Mouse (Mus musculus): ENCODE data around the gene Arhgap20. TPM values are rescaled to one million over a fixed set of nuclear protein-coding genes. Genes with fewer than 3 reads are reported as not detected.

The Arhgap20 gene
- polyA plus RNA-seq, 1 experiment from 2014 or later = 0.09 TPM

- Histone ChIP-seq H3K36me3 (ENCODE audit: control insufficient read depth, insufficient read depth) (no peaks in the 10 kb centered on the region), H3K9ac (ENCODE audit: low read depth, low read length) (peak overlapping the region; percentile 3; the same call in 1 of the 2 replicates), H3K4me3 (ENCODE audit: low read depth, low read length) (peak overlapping the region; percentile 59), H3K4me2 (ENCODE audit: low read depth, low read length) (peak overlapping the region; percentile 75), H3K27me3 (ENCODE audit: control insufficient read depth, insufficient read depth, low read depth, low read length) (peaks cover 51% of the 10 kb centered on the region), H3K4me1 (ENCODE audit: control insufficient read depth, low read depth, low read length) (peaks cover 7% of the 10 kb centered on the region), H3K9me3 (replicated peaks; ENCODE audit: control insufficient read depth, low read length) (no peaks in the 10 kb centered on the region), H3K27ac (ENCODE audit: low read length) (no peak overlapping the region)
- peak; percentile 22; the same call in 1 of the 2 replicates for ATAC-seq (ENCODE audit: low read depth)
- 7% methylated on average over 12 of the region's 12 CpGs for WGBS (ENCODE audit: insufficient replicate concordance)
These were observed 879 bp upstream of the Arhgap20 start for GRCm38 (mm10) chr9:51764041-51764875.

DNA sequence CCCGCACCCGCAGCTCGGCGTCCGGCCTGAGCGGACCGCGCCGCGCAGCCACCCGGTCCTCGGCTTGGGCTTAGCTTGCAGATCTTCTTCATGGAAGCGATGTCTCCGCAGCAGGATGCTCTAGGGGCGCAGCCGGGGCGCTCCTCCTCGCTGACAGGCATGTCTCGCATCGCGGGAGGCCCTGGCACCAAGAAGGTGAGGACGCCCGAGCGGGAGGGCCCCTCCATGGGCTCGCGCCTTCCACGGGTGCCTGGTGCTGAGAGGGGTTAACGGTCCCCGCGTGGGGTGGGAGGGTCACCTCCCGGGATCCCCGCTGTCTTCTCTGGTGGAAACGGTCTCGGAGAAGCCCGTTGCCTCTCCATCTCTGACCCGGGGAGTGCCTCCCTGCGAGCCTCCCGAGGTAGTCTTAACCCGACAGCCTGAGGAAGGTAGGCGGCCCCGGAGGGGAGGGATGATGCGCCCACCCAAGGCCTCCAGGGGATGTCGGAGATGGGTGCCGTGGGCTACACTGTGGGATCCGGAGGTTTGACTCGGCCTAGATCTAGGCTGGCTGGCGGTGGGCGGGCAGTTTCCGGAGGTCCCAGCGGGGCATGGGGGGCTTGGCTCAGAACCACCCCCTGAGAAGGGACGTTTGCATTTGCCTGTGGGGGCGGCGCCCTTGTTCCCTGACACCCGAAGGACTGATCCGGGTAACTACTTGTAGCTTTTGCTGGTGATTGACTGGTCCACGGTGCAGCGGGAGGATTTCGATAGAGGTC is 459 bp downstream of the Arhgap20 start:
- no peaks in the 10 kb centered on the region for H3K36me3 ChIP-seq (ENCODE audit: control insufficient read depth, insufficient read depth)
- no peak overlapping the region for H3K27ac ChIP-seq (ENCODE audit: low read length)
- peaks cover 7% of the 10 kb centered on the region for H3K4me1 ChIP-seq (ENCODE audit: control insufficient read depth, low read depth, low read length)
- WGBS (ENCODE audit: insufficient replicate concordance) = 1% methylated on average over 56 of the region's 58 CpGs
- peak overlapping the region; percentile 59 for H3K4me3 ChIP-seq (ENCODE audit: low read depth, low read length)
- H3K27me3 ChIP-seq (ENCODE audit: control insufficient read depth, insufficient read depth, low read depth, low read length) = peaks cover 51% of the 10 kb centered on the region
- peak; percentile 21; the same call in 1 of the 2 replicates for ATAC-seq (ENCODE audit: low read depth)
- no peak overlapping the region for H3K9ac ChIP-seq (ENCODE audit: low read depth, low read length)
- peak overlapping the region; percentile 75 for H3K4me2 ChIP-seq (ENCODE audit: low read depth, low read length)
- H3K9me3 ChIP-seq (replicated peaks; ENCODE audit: control insufficient read depth, low read length) = no peaks in the 10 kb centered on the region

DNA sequence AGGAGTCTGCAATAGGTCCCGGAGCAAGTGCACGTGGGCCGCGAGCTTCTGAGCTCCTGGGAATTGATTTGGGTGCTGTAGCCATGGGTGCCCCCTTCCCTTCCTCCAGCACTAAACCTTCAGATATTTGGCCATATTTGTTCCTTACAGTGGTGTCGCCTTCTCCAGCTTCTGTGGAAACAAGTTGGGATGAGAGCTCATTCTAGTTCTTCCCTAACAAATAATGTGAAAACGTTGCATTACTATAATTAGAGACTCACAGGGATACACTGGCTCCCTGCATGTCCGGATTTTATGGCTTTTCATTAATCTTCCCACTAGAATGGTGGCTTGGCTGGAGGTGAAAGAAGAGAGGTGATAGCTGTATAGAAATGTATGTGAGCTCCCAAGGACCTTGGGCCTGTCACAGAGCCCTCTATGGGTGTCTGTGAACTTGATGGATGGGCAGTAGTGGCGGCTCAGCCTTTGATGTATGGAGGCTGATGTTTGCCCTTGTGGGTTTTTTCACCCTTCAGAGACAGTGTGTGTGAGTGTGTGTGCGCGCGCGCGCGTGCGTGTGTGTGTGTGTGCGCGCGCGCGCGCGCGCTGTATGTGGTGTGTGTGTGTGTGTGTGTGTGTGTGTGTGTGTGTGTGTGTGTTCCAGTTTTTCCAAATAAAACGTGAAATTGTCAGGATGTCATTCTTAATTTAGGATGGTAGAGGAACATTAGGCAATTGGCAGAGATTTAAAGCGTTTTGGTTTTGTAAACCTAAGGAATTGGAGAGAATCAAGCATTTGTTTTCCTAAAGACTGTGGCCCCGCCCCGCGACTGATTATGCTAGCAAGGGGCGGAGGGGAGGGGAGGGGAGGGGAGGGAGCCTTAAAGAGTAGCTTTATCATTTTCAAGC is 1.3 kb downstream of the Arhgap20 start:
- H3K27ac ChIP-seq (ENCODE audit: low read length) = no peak overlapping the region
- no peak for ATAC-seq (ENCODE audit: low read depth)
- no peak overlapping the region for H3K9ac ChIP-seq (ENCODE audit: low read depth, low read length)
- H3K4me1 ChIP-seq (ENCODE audit: control insufficient read depth, low read depth, low read length) = peaks cover 7% of the 10 kb centered on the region
- H3K27me3 ChIP-seq (ENCODE audit: control insufficient read depth, insufficient read depth, low read depth, low read length) = peaks cover 51% of the 10 kb centered on the region
- peak overlapping the region; percentile 59 for H3K4me3 ChIP-seq (ENCODE audit: low read depth, low read length)
- no peaks in the 10 kb centered on the region for H3K9me3 ChIP-seq (replicated peaks; ENCODE audit: control insufficient read depth, low read length)
- H3K36me3 ChIP-seq (ENCODE audit: control insufficient read depth, insufficient read depth) = no peaks in the 10 kb centered on the region
- H3K4me2 ChIP-seq (ENCODE audit: low read depth, low read length) = peak overlapping the region; percentile 75
- 1% methylated on average over 28 of the region's 29 CpGs for WGBS (ENCODE audit: insufficient replicate concordance)

DNA sequence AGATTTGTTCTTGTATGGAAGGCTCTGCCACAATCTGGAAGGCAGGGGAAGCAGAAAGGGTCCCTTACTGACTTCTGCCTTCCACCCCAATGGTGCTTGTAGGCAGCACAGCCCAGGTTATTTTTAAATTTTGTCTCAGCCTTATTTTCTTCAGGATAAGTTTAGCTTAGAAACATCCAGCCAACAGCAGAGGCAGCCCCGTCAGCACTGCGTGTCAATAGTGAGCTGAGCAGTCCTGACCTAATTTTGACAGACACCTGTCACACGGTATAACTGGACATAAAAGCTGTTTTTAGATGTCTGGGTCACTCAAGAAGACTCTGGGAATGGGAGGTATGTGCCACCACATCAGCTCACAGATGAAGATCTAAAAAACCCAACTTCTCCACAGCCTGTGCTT is 9.1 kb downstream of the Arhgap20 start:
- Histone ChIP-seq H3K9ac (ENCODE audit: low read depth, low read length) (no peak overlapping the region), H3K36me3 (ENCODE audit: control insufficient read depth, insufficient read depth) (no peaks in the 10 kb centered on the region), H3K4me3 (ENCODE audit: low read depth, low read length) (no peak overlapping the region), H3K4me1 (ENCODE audit: control insufficient read depth, low read depth, low read length) (no peaks in the 10 kb centered on the region), H3K9me3 (replicated peaks; ENCODE audit: control insufficient read depth, low read length) (no peaks in the 10 kb centered on the region), H3K27ac (ENCODE audit: low read length) (no peak overlapping the region), H3K4me2 (ENCODE audit: low read depth, low read length) (no peak overlapping the region), H3K27me3 (ENCODE audit: control insufficient read depth, insufficient read depth, low read depth, low read length) (no peaks in the 10 kb centered on the region)
- WGBS (ENCODE audit: insufficient replicate concordance) = 75% methylated on average over 3 of the region's 3 CpGs
- no peak for ATAC-seq (ENCODE audit: low read depth)

GRCm38 (mm10) chr9:51776459-51776858 is 11.3 kb downstream of the Arhgap20 start:
- Histone ChIP-seq H3K9me3 (replicated peaks; ENCODE audit: control insufficient read depth, low read length) (no peaks in the 10 kb centered on the region), H3K9ac (ENCODE audit: low read depth, low read length) (no peak overlapping the region), H3K27ac (ENCODE audit: low read length) (no peak overlapping the region), H3K36me3 (ENCODE audit: control insufficient read depth, insufficient read depth) (no peaks in the 10 kb centered on the region), H3K27me3 (ENCODE audit: control insufficient read depth, insufficient read depth, low read depth, low read length) (no peaks in the 10 kb centered on the region), H3K4me2 (ENCODE audit: low read depth, low read length) (no peak overlapping the region), H3K4me1 (ENCODE audit: control insufficient read depth, low read depth, low read length) (no peaks in the 10 kb centered on the region), H3K4me3 (ENCODE audit: low read depth, low read length) (no peak overlapping the region)
- WGBS (ENCODE audit: insufficient replicate concordance) = 37% methylated on average over 2 of the region's 2 CpGs
- no peak for ATAC-seq (ENCODE audit: low read depth)

- H3K4me3 ChIP-seq (ENCODE audit: low read depth, low read length) = no peak overlapping the region
- H3K9ac ChIP-seq (ENCODE audit: low read depth, low read length) = no peak overlapping the region
- WGBS (ENCODE audit: insufficient replicate concordance) = 3% methylated on average over 1 of the region's 1 CpGs
- no peaks in the 10 kb centered on the region for H3K27me3 ChIP-seq (ENCODE audit: control insufficient read depth, insufficient read depth, low read depth, low read length)
- H3K27ac ChIP-seq (ENCODE audit: low read length) = no peak overlapping the region
- no peak overlapping the region for H3K4me2 ChIP-seq (ENCODE audit: low read depth, low read length)
- H3K4me1 ChIP-seq (ENCODE audit: control insufficient read depth, low read depth, low read length) = no peaks in the 10 kb centered on the region
- no peaks in the 10 kb centered on the region for H3K9me3 ChIP-seq (replicated peaks; ENCODE audit: control insufficient read depth, low read length)
- no peak for ATAC-seq (ENCODE audit: low read depth)
- no peaks in the 10 kb centered on the region for H3K36me3 ChIP-seq (ENCODE audit: control insufficient read depth, insufficient read depth)
These were observed 12.0 kb downstream of the Arhgap20 start for GRCm38 (mm10) chr9:51777180-51777579.

- Histone ChIP-seq H3K9ac (ENCODE audit: low read depth, low read length) (no peak overlapping the region), H3K4me1 (ENCODE audit: control insufficient read depth, low read depth, low read length) (no peaks in the 10 kb centered on the region), H3K9me3 (replicated peaks; ENCODE audit: control insufficient read depth, low read length) (no peaks in the 10 kb centered on the region), H3K27ac (ENCODE audit: low read length) (no peak overlapping the region), H3K4me3 (ENCODE audit: low read depth, low read length) (no peak overlapping the region), H3K36me3 (ENCODE audit: control insufficient read depth, insufficient read depth) (no peaks in the 10 kb centered on the region), H3K4me2 (ENCODE audit: low read depth, low read length) (no peak overlapping the region), H3K27me3 (ENCODE audit: control insufficient read depth, insufficient read depth, low read depth, low read length) (no peaks in the 10 kb centered on the region)
- no peak for ATAC-seq (ENCODE audit: low read depth)
- 64% methylated on average over 5 of the region's 5 CpGs for WGBS (ENCODE audit: insufficient replicate concordance)
These were observed 14.1 kb downstream of the Arhgap20 start for GRCm38 (mm10) chr9:51779232-51779631.

GRCm38 (mm10) chr9:51781092-51781491 is 16.0 kb downstream of the Arhgap20 start:
- no peak for ATAC-seq (ENCODE audit: low read depth)
- 68% methylated on average over 7 of the region's 7 CpGs for WGBS (ENCODE audit: insufficient replicate concordance)

More at GRCm38 (mm10) chr9:51781092-51781491, 16.0 kb downstream of the Arhgap20 start:
- no peak overlapping the region for H3K27ac ChIP-seq (ENCODE audit: low read length)
- H3K27me3 ChIP-seq (ENCODE audit: control insufficient read depth, insufficient read depth, low read depth, low read length) = no peaks in the 10 kb centered on the region
- no peak overlapping the region for H3K4me3 ChIP-seq (ENCODE audit: low read depth, low read length)
- H3K4me1 ChIP-seq (ENCODE audit: control insufficient read depth, low read depth, low read length) = no peaks in the 10 kb centered on the region
- H3K36me3 ChIP-seq (ENCODE audit: control insufficient read depth, insufficient read depth) = no peaks in the 10 kb centered on the region
- no peaks in the 10 kb centered on the region for H3K9me3 ChIP-seq (replicated peaks; ENCODE audit: control insufficient read depth, low read length)
- no peak overlapping the region for H3K9ac ChIP-seq (ENCODE audit: low read depth, low read length)
- no peak overlapping the region for H3K4me2 ChIP-seq (ENCODE audit: low read depth, low read length)
